Mouse (Mus musculus) adrenal gland, adult 8-10 months (tissue): ENCODE measurements at regions not wholly inside any gene's neighbourhood (a gene's known extent, or its start where the extent isn't known, plus 50 kb on each side); places are given as distances from the start of the nearest gene placed in this dataset.
A peak's percentile ranks its signal among the peaks of the same experiment; 100 is the strongest.

ENCODE experiments used
- DNase-seq: peaks from one replicate; pipeline ENCODE4 v3.0.0; 2022

- DNase-seq, result no peak
These were observed 216.1 kb upstream of the Spdye4c start for GRCm38 (mm10) chr2:128374926-128375325.

- no peak for DNase-seq
These were observed 215.2 kb upstream of the Spdye4c start for GRCm38 (mm10) chr2:128375827-128376226.

GRCm38 (mm10) chr2:128377176-128377575 is 213.8 kb upstream of the Spdye4c start:
- DNase-seq, result no peak

- DNase-seq, result no peak
These were observed 213.3 kb upstream of the Spdye4c start for GRCm38 (mm10) chr2:128377680-128378079.

- no peak for DNase-seq
These were observed 212.6 kb upstream of the Spdye4c start for GRCm38 (mm10) chr2:128378456-128378855.

- DNase-seq, result no peak
These were observed 211.9 kb upstream of the Spdye4c start for GRCm38 (mm10) chr2:128379151-128379550.

- DNase-seq, result no peak
These were observed 211.5 kb upstream of the Spdye4c start for GRCm38 (mm10) chr2:128379554-128379953.

- DNase-seq, result no peak
These were observed 210.4 kb upstream of the Spdye4c start for GRCm38 (mm10) chr2:128380581-128380980.

- DNase-seq, result no peak
These were observed 209.3 kb upstream of the Spdye4c start for GRCm38 (mm10) chr2:128381684-128382205.

GRCm38 (mm10) chr2:128382473-128382872 is 208.5 kb upstream of the Spdye4c start:
- no peak for DNase-seq

DNA sequence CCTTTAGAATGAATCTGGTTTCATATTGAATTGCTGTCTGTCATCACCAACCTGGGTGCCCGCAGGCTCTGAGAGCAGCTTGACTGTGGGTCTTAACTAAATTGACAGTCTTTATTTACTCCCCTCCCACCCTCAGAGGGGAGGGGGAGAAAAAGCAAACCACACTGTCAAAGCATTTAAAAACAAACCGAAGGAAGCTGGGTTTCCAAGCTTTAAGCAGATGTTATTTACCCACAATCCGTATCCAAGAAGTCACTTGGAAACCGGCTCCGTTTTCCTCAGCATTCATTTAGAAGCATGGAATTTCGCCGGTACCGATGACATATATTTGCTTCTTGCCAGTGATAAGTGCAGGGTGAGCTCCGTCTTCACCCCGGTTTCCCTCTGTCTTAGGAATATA is 206.4 kb upstream of the Spdye4c start:
- DNase-seq, result no peak

GRCm38 (mm10) chr2:128386846-128387621 is 204.0 kb upstream of the Spdye4c start:
- DNase-seq, result no peak

DNA sequence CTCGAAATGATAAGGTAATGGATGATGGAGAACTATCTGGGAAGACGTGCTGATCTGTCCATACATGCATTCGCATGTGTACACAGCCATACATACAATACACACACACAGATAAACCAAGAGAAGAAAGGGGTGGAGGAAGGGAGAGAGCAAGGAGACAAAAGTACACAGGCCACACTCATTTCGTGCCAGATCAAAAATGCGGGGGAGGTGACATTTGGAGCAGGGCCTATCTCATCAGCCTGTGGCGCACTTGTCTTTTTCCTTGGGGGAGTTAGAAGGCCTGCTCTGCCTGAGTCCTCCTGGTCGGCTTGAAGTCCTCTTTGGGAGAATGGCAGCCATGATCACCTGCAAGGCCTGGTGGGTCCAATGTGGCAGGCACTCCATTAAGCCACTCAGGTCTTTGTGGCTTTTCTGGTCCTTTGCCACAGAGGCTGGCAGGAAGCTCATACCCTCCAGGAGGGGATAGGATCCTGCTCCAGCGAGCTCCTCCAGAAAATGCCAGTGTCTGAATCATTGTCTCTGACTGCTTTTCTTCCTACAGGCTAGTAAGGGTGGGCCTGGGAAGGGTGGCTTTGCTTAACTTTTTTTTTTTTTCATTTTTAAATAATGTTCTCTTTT is 203.0 kb upstream of the Spdye4c start:
- DNase-seq, result no peak

GRCm38 (mm10) chr2:128388883-128389470 is 202.0 kb upstream of the Spdye4c start:
- no peak for DNase-seq

DNA sequence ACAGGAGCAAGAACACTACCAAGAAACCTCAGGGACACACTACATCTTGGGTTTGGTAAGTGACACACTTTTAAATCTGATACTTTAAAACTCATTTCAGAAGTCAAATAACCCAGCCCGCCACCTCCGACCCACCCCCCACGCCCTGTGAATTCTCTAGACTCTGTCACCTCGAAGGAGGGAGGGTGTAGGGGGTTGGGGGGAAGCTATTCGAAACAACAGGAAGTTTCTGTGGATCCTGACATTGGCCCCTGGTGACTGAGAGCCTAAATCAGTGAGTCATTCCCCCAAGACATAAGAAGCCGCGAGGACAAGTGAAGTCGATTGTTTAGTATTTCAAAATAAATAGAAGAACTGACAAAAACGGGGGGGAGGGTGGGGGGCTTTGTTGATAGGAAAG is 198.7 kb upstream of the Spdye4c start:
- DNase-seq, result no peak

DNA sequence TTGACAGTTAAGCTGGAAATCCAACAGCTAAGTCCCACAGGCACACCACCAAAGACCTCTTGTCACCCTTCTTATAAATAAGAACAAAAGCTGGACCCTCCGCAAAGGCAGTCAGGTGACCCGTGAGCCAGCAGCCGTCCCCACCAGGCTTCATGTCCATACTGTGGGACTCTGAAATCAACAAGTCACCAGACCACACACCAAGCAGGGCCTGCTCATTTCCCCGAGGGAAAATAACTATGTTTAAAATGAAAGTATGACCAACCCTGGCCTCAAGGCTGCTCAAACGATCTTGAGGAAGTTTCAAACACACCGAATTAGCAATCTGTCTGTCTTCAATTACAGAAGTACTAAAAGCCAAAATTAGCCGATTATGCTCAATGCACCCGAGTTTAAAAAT is 197.6 kb upstream of the Spdye4c start:
- no peak for DNase-seq

GRCm38 (mm10) chr2:128393921-128394320 is 197.1 kb upstream of the Spdye4c start:
- no peak for DNase-seq

DNA sequence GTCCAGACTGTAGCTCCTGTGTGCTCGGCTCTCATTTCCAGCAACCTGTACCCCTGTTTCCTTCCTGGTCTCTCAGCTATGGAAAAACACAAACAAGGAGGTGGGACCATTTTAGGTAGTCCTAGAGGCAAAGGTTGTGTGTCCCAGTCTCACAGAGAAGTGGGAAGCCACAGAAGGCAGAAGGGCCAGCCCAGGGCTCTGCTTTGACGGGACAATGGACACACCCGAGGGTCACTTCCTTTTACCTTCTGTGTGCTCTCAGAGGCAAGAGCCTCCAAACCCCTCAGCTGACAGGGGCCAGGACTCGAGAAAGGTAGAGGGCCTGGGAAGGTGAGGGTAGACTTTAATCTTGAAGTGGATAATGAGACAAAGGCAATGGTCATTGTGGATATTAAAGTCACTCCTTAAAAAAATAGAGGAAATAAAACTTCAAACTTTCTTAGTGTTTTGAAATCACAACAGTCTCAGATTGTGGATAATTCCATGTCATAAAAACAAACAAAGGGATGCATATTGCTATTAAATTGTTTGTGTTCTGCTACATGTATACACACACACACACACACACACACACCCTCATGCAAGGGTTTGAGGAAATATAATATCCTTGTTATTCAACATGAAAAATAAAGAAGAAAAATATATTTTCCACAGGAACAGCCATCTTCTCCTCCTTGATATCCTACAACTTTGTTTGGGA is 195.6 kb upstream of the Spdye4c start:
- no peak for DNase-seq

DNA sequence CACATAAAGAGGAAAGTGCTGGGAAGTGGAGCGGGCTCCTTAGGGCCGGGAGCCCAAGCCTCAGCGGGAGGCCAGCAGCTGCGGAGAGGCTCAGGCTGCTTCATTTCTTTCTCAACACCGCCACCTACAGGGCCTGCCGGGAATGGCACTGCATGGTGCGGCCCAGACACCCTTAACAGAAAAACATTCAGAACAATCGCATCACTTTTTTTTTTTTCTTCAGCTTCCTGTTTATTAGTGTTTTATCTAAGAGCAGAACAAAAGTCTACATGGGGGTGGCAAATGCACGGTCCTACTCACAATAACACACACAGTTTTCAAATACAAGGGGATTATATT is 195.0 kb upstream of the Spdye4c start:
- peak; percentile 83 for DNase-seq

DNA sequence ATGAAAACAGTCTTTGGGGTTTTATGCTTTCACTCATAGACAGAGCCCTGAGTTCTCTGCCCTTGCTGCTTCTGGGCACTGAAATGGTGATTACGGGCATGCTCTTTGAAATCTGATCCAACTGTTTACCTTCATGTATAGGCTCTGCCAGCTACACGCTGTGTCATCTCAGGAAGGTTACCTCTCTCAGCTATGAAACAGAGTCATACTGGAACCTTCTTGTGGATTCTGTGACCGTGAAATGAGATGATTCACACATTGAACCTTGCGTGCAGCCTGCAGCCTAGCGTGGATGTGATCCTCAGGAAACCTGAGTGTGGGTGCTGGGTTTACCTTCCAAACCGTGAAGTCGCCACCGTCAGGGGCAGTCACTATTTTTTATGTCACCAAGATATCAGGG is 189.7 kb upstream of the Spdye4c start:
- DNase-seq, result no peak

DNA sequence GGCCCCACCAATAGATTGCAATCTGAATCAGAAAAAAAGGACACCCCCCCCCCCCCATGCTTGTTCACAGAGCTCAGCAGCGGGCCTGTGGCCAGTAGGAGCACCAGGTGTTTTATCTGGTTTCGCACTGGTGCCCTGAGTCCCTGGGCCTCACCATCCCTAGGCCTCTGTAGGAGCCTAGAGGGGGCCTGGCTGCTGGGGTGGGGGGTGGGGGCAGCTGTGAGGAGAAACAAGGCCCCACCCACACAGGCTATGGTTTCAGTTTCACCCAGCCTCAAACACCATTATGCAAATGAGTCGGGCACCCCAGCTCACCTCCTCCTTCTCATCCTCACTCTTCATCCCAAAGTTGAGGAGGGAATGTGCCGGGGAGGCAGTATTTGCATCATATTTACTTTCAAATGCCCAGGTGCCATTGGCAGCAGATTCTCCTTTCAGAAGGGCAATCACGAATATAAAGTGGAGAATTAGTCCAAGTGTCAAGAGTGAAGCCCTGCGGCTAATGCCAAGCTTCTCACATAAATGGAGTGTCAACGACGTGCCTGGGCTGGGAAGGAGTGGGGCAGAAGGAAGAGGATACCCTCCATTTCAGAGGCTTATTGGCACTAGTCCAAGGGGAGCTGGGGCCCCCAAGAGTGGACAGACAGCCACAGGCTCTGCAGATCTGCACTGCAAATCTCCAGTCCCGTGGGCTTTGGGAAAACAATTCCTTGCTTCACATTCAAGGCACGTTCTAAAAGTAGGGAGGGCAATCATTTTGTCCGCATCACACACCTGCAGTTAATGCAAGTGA is 187.7 kb upstream of the Spdye4c start:
- no peak for DNase-seq

- no peak for DNase-seq
These were observed 186.6 kb upstream of the Spdye4c start for GRCm38 (mm10) chr2:128404405-128404804.
